Mouse (Mus musculus) midbrain, embryonic 16.5 days (tissue): Measurements from ENCODE around the gene Dolpp1. TPM values are rescaled to one million over a fixed set of nuclear protein-coding genes. Genes with fewer than 3 reads are reported as not detected.

Source experiments
- ATAC-seq: fragments of 200-750 bp; cut with Nextera tagmentation; 2 replicates; pipeline ENCODE4 v1.8.0; 2017; ENCODE audit warnings: moderate TSS enrichment
- H3K27ac ChIP-seq: fragments of 300-500 bp; sonication (generic); 2 replicates; pipeline ENCODE4 v1.5.1; 2014; ENCODE audit warnings: mild to moderate bottlenecking, low read length, mixed read lengths
- H3K27me3 ChIP-seq: fragments of 300-500 bp; sonication (generic); 2 replicates; pipeline ENCODE4 v1.6.1; 2014; ENCODE audit warnings: low read depth, low read length, mixed read lengths; ENCODE audit not compliant: control insufficient read depth, insufficient read depth
- H3K36me3 ChIP-seq: fragments of 300-500 bp; sonication (generic); 2 replicates; pipeline ENCODE4 v1.6.1; 2014; ENCODE audit warnings: mild to moderate bottlenecking, low read length, moderate library complexity, mixed read lengths; ENCODE audit not compliant: control insufficient read depth, insufficient read depth
- H3K4me1 ChIP-seq: fragments of 300-500 bp; sonication (generic); 2 replicates; pipeline ENCODE4 v1.6.1; 2014; ENCODE audit warnings: mild to moderate bottlenecking, low read length, mixed read lengths; ENCODE audit not compliant: control insufficient read depth, insufficient read depth
- H3K4me2 ChIP-seq: fragments of 300-500 bp; sonication (generic); 2 replicates; pipeline ENCODE4 v1.6.1; 2014; ENCODE audit warnings: mild to moderate bottlenecking, low read length, mixed read lengths
- H3K4me3 ChIP-seq: fragments of 300-500 bp; sonication (generic); 2 replicates; pipeline ENCODE4 v1.5.1; 2014; ENCODE audit warnings: low read depth, mild to moderate bottlenecking, low read length, moderate library complexity, mixed read lengths
- H3K9ac ChIP-seq: fragments of 300-500 bp; sonication (generic); 2 replicates; pipeline ENCODE4 v1.6.1; 2014; ENCODE audit warnings: low read depth, low read length, mixed read lengths
- H3K9me3 ChIP-seq: fragments of 300-500 bp; sonication (generic); replicated peaks from 2 replicates; pipeline ENCODE4 v1.6.1; 2014; ENCODE audit warnings: mild to moderate bottlenecking, low read length, mixed read lengths; ENCODE audit not compliant: control insufficient read depth, poor library complexity, severe bottlenecking
- WGBS: fragments of 180-500 bp; shearing (Covaris S2); extraction: QIAGEN DNeasy Blood & Tissue Kit; methylation state at CpG from one replicate; pipeline ENCODE4 v1.1.7; 2014; 5-methylcytosine and 5-hydroxymethylcytosine counted together
- polyA plus RNA-seq: library from polyadenylated mRNA; unstranded; fragments of >200 nt; fragmentation: Nextera tagmentation; extraction: Ambion mirVana; gene quantifications from 2 replicates; pipeline ENCODE4 v1.2.1, GENCODE M21; 2015

Gene Dolpp1
- polyA plus RNA-seq, 1 experiment from 2014 or later = 67.8 TPM

DNA sequence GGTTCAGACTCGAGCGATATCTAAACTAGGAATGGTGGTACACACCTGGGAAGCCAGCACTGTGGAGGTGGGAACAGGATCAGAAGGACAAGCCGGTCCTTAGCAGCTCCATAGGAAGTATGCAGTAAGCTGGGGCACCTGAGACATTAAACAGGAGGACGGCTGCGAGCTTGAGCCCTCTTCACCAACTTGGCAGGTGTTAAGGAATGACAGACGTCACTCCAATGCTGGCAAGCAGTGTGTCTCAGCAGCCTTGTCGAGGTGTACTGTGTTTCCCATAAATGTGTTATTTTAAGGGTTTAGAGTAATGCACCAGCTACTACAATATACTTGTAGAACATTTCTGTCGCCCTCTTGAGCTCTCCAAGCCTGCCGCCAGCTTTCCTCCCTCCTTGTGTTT lies 5.1 kb upstream of the Dolpp1 start:
- Histone ChIP-seq H3K4me2 (no peak overlapping the region), H3K4me3 (no peak overlapping the region), H3K27ac (no peak overlapping the region), H3K36me3 (peaks cover 8% of the 10 kb centered on the region), H3K27me3 (no peaks in the 10 kb centered on the region), H3K4me1 (peaks cover 3% of the 10 kb centered on the region; the same call in 1 of the 2 replicates), H3K9ac (no peak overlapping the region), H3K9me3 (no peaks in the 10 kb centered on the region)
- no peak for ATAC-seq
- WGBS = 88% methylated on average over 9 of the region's 9 CpGs

DNA sequence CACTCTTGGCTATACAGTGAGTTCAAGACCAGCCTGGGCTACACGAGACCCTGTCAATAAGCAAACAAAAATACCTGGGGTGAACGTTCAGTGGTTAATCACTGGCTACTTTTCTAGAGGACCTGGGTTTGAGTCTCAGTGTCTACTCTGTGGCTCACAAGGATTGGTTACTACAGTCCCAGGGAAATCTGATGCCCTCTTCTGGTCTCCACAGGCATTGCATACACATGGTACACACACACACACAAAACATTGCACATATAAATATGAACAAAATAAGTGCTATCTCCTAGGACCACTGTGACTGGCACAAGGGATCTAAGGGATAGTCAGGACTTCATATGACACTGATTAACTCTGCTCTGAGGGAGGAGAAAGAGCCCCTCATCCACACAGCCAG lies 3.1 kb upstream of the Dolpp1 start:
- Histone ChIP-seq H3K27me3 (no peaks in the 10 kb centered on the region), H3K9ac (no peak overlapping the region), H3K27ac (no peak overlapping the region), H3K9me3 (no peaks in the 10 kb centered on the region), H3K4me3 (no peak overlapping the region), H3K4me2 (no peak overlapping the region), H3K36me3 (peaks cover 6% of the 10 kb centered on the region), H3K4me1 (peaks cover 13% of the 10 kb centered on the region)
- no peak for ATAC-seq
- WGBS = 95% methylated on average over 2 of the region's 2 CpGs

DNA sequence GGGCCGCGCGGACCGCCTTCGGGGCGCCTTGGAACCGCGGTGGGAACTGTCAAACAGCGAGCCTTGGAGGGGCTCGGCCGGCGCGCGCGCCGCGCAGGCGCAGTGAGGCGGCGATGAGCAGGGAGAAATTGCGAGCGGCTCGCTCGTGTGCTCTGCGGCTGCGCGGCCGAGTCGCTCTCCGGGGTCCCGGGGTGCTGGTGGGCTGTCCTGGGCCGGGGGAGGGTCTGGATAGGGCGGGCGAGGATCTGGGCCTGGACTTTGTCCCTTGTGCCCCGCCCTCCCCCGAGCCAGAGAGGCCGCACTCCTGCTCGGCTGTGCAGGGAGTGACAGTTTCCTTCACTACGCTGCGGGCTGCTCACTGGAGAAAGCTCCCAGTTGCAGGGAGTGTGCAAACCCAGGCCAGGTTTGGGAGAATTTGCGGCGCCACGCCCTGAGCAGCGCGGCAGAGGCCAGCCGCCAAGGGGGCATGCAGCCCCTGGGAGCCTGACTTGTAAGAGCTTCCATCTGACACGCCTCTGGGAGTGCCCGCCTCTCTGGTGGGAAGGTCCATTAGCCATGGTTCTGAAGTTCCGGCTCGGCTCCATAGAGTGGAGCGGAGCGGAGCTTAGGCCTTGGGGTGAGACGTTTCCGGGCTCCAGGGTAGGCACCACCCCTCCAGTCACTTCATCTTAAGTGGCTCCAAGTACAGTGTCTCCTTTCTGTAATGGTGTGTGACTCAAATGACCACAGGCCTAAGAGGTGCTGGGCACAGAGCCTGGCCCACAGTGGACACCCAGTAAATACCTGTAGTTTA lies 719 bp downstream of the Dolpp1 start:
- Histone ChIP-seq H3K4me1 (peaks cover 17% of the 10 kb centered on the region), H3K9me3 (no peaks in the 10 kb centered on the region), H3K27ac (peak overlapping the region; percentile 95), H3K36me3 (peaks cover 7% of the 10 kb centered on the region; the same call in 1 of the 2 replicates), H3K4me2 (peak overlapping the region; percentile 68), H3K9ac (peak overlapping the region; percentile 61), H3K4me3 (peak overlapping the region; percentile 82), H3K27me3 (no peaks in the 10 kb centered on the region)
- WGBS = 1% methylated on average over 50 of the region's 54 CpGs
- peak; percentile 84 for ATAC-seq

DNA sequence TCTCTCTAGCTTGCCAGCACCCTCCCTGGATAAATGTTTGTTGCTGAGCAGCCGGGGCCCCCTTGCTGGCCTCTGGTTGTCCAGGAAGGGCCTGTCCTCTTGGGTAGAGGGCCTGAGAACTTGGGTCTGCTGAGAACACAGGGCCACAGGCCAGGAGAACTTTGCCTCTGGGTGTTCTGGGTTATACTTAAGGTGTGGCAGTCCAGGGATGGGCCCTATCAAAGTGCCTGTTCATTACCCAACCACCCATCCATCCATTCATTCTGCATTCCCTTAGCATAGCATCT lies 1.3 kb downstream of the Dolpp1 start:
- peaks cover 17% of the 10 kb centered on the region for H3K4me1 ChIP-seq
- peaks cover 8% of the 10 kb centered on the region for H3K36me3 ChIP-seq
- no peaks in the 10 kb centered on the region for H3K9me3 ChIP-seq
- H3K27me3 ChIP-seq = no peaks in the 10 kb centered on the region
- H3K4me2 ChIP-seq = peak overlapping the region; percentile 68
- H3K27ac ChIP-seq = no peak overlapping the region
- peak overlapping the region; percentile 61 for H3K9ac ChIP-seq
- 86% methylated on average over 1 of the region's 1 CpGs for WGBS
- ATAC-seq = no peak
- peak overlapping the region; percentile 82 for H3K4me3 ChIP-seq

- H3K27ac ChIP-seq = no peak overlapping the region
- H3K36me3 ChIP-seq = peaks cover 18% of the 10 kb centered on the region
- no peaks in the 10 kb centered on the region for H3K9me3 ChIP-seq
- 89% methylated on average over 7 of the region's 7 CpGs for WGBS
- H3K27me3 ChIP-seq = no peaks in the 10 kb centered on the region
- no peak overlapping the region for H3K9ac ChIP-seq
- no peak for ATAC-seq
- peaks cover 25% of the 10 kb centered on the region for H3K4me1 ChIP-seq
- H3K4me2 ChIP-seq = no peak overlapping the region
- H3K4me3 ChIP-seq = no peak overlapping the region
Measured at GRCm38 (mm10) chr2:30395757-30396156, 3.7 kb downstream of the Dolpp1 start.

DNA sequence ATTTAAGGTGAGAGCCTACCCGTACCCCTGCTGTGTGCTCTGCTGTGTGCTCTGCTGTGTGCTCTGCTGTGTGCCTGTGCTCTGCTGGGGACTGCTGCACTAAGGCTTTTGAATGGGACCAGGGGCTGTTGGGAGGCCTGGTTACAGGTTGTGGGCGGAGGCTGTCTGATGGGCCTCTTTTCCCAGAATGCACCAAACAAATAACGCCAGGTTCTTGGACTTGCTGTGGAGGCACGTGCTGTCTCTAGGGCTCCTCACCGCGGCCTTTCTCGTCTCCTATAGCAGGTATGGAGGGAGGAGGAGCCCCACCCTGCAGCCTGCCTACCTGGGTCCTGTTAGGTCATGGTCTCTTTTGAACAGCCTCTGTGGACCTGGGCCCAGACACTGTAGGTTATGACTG lies 4.2 kb downstream of the Dolpp1 start:
- peaks cover 18% of the 10 kb centered on the region for H3K36me3 ChIP-seq
- no peak overlapping the region for H3K9ac ChIP-seq
- no peak overlapping the region for H3K27ac ChIP-seq
- H3K4me3 ChIP-seq = no peak overlapping the region
- peaks cover 25% of the 10 kb centered on the region for H3K4me1 ChIP-seq
- 96% methylated on average over 7 of the region's 7 CpGs for whole genome bisulfite sequencing
- no peaks in the 10 kb centered on the region for H3K27me3 ChIP-seq
- ATAC-seq = no peak
- no peak overlapping the region for H3K4me2 ChIP-seq
- H3K9me3 ChIP-seq = no peaks in the 10 kb centered on the region

DNA sequence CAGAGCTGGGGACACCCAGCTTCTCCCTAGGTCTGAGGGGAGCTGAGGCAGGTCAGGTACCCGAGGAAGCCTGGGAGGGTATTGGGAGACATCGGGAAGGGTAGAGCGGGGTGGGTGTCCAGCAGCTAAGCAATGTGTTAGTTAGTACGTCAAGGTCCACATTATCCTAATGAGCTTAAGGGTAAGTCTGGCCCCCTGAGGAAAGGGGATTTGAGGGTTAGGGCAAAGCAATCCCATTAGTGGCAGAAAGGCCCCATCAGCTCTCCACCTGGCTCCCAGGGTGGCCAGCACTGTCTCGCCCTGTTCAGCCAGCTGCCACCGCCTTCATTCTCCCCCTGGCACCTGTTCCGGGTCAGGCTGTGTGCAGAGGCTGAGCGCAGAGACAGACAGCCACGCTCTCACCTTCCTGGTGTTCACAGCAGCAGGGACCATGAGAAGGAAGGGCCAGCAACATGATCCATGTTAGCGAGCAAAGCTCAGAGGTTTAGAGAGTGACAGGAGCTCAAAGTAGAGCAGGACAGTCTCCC lies 6.0 kb downstream of the Dolpp1 start:
- 48% methylated on average over 10 of the region's 10 CpGs for WGBS

DNA sequence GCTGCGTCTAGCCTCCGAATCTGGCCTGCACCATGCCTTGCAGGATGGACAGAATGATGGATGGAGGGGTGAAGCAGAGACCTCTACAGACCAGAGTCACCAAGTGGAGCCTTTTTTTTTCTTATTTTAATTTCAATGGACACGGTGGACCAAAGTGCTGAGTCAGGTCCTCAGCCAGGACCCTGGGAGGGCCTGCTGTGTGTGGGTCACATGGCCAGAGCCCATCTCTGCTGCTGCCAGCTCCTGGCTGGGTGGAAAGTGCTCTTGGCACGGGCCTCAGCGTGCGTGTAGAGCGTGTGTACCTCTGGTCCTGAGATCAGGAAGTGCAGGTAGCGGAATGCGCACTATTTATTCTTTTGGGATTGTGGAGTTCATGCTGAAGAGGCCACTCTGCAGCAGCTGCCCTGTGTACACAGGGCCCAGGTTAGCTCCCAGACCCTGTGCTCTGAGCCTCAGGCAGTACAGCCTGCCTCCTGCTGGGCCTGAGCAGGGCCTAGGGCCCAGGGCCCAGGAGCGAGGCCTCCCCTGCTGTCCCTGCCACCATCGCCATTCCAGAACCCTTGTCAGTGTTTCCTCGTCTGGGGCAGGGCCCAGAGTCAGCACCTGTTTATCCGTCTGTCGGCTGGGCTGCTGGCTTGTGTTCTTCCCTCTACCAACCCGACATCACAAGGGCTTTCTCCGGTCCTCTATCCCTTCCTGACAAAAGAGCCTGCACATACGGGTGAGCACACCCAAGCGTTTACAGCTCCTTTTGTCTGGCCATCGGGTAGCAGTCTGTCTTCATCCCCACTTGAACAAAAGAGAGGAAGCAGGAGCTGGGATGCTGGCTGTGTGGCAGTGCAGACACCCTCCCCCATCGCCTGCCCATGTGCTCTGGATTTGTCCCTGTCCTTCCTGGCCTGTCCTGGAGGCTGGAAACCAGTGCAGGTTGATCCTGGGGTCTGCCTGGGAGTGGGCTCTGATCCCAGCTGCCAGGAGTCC lies 7.4 kb downstream of the Dolpp1 start:
- H3K27me3 ChIP-seq = no peaks in the 10 kb centered on the region
- 22% methylated on average over 20 of the region's 20 CpGs for WGBS
- H3K4me3 ChIP-seq = no peak overlapping the region
- H3K4me2 ChIP-seq = no peak overlapping the region
- H3K4me1 ChIP-seq = peaks cover 8% of the 10 kb centered on the region; the same call in 1 of the 2 replicates
- peaks cover 34% of the 10 kb centered on the region for H3K36me3 ChIP-seq
- peak overlapping the region; percentile 7; the same call in 1 of the 2 replicates for H3K9ac ChIP-seq
- peak overlapping the region; percentile 69 for H3K27ac ChIP-seq
- H3K9me3 ChIP-seq = no peaks in the 10 kb centered on the region
- no peak for ATAC-seq

More for the DNA sequence above, 6.0 kb downstream of the Dolpp1 start:
- Histone ChIP-seq H3K9me3 (no peaks in the 10 kb centered on the region), H3K4me2 (no peak overlapping the region), H3K4me3 (no peak overlapping the region), H3K4me1 (peaks cover 21% of the 10 kb centered on the region), H3K9ac (no peak overlapping the region), H3K36me3 (peaks cover 26% of the 10 kb centered on the region), H3K27ac (no peak overlapping the region; the same call in 1 of the 2 replicates), H3K27me3 (no peaks in the 10 kb centered on the region)
- no peak for ATAC-seq
